Mouse (Mus musculus): Measurements from ENCODE around the gene Jarid2.
A peak's percentile ranks its signal among the peaks of the same experiment; 100 is the strongest.

Jarid2 gene

DNA sequence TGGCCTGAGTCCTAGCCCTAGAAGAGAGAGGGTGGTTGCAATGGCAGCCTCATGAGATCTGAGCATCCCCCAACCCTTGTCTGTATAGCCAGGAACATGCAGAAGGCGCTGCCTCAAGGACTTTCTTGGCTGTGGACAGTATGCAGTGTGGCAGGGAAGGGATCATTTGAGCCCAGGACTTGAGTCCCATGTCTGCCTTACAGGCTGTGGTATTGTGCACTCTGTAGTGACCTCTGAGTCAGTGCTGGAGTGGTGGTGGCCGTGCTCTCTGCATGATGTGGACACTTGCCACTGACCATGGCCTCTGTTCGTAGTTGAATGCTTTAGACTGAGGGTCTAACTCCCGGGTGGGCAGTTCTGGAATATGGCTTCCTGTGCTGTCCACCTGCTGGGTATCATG is 187.9 kb downstream of the Jarid2 start:
- DNase-seq (ENCODE audit: inconsistent ontology term) = no peak

DNA sequence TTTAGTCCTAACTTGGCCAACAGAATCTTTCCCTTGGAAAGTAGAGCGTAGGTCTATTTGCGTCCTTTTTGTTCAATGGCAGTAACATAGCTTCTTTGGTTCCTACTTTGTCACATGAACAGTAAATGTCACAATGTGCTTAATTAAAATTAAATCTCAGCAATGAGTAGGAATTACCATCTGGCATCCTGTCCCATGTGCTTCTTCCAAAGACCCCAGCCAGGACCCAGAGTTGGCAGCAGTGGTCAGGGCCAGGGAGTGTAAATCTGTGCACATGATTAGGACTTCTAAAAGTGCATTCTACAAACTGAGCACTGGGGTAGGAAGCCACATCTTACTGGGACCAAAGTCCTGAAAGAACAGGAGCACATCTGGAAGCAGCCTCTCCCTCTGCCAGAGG is 189.0 kb downstream of the Jarid2 start:
- no peak for DNase-seq (ENCODE audit: inconsistent ontology term)

DNA sequence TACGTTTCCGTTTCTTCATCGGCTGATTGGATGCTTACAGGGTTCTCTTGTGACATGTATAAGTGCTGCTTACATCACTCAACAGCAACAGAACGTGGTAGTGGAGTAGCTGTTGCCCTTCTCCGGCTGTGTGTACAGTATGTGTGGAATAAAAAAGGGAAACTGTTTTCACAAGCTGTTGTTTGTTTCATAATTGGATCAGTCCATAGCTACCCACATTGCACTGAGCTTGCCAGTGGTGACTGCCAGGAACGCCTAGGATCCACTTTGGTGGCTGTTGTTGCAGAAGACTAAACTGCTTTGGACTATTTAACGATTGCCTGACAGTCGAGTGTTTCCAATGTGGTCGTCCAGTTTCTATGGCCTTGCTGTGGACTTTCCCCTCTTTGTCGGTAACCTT is 191.8 kb downstream of the Jarid2 start:
- DNase-seq (ENCODE audit: inconsistent ontology term) = no peak

DNA sequence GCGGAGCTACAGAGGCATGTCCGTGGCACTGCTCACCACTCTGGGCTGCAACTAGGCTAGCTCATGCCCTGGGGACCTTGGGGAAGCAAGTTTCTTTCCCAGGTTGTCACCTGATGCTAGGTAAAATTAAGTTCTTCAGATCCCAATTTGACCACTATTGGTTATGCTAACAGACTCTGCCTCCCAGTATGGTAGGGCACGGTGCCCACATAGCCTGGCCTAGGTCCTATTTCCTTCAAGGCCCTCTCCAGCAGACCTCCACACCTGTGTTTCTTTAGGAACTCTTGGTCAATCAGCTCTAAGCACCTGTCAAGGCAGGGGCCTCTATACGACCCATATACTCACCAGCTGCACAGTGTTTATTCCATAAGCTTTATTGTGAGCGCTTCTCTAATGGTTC is 192.4 kb downstream of the Jarid2 start:
- DNase-seq (ENCODE audit: inconsistent ontology term) = no peak

DNA sequence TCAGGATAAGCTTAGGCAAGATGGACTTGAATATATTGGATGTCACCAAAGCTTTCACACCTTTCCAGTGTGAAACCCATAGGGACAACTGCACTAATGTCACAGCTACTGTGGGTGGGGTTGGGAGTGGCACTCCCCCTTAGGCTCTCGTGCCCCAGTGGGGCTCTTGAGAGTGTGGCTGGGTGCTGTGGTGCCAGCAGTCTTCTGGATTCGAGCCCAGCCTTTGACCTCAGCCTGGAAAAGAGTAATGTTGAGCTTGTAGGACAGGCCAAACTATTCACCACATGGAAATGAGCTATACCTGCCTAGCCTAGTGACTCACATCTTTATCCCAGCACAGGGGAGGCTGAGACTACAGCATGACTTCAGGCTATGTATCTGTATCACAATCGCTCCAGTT is 194.8 kb downstream of the Jarid2 start:
- no peak for DNase-seq (ENCODE audit: inconsistent ontology term)

DNA sequence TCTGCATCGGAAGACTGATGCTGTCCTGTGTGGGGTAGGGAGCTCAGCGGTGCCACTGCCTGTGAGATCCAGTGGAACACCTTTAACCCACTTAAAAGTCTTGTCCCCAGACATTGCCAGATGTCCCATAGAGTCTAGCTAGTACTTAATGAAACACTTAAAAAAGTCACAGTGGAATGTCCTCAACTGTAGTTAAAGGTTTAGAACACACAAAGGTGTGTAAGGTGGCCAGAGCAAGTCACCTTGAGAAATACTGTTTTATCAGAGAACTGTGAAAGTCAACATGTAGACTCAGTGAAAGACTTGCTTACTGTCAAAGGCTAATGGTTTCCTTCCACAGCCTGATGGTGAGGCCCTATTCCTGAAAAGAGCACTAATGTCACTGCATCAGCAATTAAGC is 195.9 kb downstream of the Jarid2 start:
- DNase-seq (ENCODE audit: inconsistent ontology term) = no peak

DNA sequence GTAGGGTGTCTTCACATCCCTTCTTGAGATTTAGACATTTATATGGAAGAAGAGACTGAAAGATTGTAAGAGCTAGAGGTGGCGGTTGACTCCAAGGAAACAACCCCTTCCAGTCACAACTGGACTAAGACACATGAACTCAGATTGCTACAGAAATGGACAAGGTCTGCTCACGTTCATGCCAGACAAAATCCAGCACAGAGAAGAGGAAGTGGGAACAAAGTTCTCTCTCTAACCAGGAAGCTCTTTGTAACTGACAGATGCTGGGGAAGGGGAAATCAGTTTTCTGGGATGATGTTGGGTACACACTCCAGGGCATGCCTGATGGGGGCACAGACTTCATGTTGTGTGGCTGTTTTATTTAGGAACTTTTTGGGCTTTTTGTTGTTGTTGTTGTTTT is 197.0 kb downstream of the Jarid2 start:
- DNase-seq (ENCODE audit: inconsistent ontology term) = no peak

DNA sequence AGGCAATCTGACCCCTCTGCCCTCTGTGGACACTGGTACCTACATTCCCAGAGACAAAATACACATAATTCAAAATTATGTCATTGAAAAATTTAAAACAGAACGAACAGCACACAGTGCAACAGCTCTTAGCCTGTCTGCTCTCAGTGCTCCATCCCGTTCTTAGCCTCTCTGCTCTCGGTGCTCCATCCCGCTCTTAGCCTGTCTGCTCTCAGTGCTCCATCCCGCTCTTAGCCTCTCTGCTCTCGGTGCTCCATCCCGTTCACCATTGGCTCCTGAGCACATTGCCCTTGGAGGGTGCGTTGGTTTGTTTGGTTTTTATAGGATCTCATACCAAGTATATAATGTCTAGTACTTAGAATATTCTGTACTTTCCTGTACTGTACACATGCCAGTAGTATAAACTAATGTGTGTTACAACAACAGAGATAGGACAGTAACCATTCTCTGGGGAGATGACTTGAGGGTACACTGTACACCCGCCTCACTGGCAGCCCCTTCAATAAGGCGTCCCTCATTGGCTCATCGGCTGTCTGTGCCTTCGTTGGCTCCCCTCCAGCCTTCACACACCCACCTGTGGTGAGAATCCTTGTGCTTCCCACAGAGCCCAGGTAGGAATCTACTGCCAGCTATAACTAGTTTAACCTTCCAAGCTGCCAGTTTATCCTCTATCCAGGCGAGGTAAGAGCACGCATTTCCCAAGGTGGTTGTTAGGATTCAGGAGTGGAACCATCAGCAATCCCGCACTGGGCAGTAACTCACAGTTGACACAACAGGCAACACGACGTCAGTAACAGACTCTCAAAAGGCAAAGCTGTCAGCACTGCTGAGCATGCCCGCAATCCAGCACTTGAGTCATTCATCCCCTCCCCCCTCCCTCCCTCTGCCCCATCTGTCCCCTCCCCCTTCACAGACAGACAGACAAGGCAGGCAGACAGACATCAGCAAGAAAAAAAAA is 203.3 kb downstream of the Jarid2 start:
- no peak for DNase-seq (ENCODE audit: inconsistent ontology term)

DNA sequence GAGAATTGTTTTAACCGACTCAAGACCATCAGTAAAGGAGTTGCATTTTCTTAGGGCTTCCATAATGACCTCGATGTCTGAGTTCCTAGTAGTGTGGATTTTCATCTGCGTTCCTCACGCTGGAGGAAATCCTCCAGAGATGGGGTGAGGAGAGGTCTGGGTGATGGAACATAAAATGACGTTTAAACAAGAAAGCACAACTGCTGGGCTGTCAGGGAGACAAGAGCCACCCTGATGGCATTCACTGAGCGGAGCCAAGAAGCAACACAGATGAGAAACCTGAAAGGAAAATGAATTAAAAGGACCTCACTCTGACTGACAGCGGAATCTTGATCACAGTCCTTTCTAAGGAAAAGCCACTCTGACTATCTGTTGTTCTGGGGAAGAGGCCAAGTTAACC is 204.3 kb downstream of the Jarid2 start:
- no peak for DNase-seq (ENCODE audit: inconsistent ontology term)

DNA sequence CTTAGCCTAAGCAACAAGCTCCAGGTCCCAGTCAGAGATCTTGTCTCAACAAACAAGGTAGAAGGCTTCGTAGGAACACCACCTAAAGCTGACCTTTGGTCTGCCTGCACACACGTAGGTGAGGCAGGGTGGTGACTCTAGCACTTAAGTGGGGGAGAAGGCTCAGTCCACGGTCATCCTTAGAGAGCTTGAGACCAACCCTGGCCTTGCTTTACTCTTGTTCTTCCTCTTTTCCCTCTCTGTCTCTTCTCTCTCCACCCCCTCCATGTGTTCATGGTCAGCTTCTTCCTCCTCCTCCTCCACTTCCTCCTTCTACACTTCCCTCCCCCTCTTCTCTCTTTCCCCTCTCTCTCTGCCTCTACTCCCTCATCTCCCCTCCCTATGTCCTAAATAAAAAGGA is 208.4 kb downstream of the Jarid2 start:
- no peak for DNase-seq (ENCODE audit: inconsistent ontology term)

DNA sequence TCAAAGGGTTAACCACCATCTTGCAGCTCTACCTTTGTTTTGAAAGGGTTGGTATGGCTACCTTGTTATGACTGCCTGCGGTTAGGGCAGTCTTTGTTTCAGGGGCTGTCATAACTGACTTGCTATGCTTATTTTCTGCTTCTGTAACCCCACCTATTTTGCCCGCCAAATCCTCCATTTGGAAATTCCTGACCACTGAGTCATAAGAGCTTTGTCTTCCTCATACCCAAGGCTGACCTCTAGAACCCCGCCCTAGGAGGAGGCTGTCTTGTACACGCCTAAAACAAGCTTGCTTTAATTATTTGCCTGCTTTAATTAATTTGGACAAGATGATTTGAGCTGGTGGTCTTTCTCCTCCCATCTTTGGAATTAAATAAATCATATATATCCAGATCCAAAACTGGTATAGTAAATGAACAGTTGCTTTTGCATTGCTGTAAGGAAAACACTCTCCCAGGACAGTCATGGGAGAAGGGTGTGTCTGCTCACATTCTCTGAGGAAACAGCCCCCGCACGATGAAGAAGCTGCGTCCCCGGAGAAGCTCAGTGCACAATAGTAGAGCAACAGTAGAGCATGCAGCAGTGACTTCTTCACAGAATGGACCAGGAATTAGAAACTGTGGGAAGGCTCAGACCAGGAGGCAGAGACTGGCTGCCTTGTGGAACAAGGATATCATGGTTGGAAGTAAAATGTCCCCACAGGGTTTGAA is 210.2 kb downstream of the Jarid2 start:
- DNase-seq (ENCODE audit: inconsistent ontology term) = peak; percentile 81

DNA sequence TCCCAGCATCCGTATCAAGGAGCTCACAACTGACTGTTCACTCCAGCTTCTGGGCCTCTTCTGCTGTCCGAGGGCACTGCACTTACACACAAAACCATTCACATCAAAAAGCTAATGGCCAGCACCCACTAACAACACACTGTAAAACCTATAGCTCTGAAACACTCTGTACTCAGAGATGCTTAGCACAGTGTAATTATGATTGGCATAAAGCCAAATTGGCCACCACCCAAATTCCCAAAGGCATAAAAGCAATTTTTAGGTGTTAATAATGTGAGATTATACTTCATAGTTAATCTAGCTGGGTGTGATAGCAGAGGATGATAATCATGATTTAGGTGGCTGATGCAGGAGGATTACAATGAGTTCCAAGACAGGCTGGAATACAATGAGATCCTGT is 214.3 kb downstream of the Jarid2 start:
- no peak for DNase-seq (ENCODE audit: inconsistent ontology term)

DNA sequence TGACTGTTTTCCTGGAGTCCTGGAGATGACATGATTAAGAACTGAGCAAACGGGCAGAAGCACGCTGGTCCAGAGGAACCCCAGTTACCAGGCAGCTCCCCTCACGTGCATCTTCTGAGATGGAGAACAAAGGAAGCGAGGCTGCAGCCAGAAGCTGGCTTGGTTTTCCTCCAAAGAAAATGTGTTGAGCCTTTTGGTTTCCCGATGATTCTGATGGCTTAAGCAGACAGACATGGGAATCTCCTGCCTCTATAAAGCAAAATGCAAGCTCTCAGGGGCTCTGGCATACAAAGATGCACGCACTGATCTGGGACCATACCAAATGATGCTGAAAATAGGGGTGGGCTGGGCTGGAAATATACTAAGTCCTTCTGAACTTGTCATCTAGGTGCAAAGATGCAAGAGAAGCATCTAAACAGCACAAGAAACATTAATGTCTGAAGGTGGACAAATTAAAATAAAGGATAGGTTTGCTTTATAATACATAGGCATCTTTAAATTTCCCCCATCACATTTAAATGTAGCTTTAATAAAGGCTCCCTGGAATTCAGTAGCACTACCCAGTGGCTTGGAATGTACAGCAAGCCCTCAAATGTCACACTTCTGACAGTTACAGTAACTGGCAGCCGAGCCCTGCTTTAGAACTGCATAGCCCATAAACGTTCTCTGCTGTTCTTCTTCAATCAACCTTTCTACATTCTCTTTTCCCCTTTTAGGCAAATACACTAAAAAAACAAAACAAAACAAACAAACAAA is 217.8 kb downstream of the Jarid2 start:
- DNase-seq (ENCODE audit: inconsistent ontology term) = peak; percentile 32

DNA sequence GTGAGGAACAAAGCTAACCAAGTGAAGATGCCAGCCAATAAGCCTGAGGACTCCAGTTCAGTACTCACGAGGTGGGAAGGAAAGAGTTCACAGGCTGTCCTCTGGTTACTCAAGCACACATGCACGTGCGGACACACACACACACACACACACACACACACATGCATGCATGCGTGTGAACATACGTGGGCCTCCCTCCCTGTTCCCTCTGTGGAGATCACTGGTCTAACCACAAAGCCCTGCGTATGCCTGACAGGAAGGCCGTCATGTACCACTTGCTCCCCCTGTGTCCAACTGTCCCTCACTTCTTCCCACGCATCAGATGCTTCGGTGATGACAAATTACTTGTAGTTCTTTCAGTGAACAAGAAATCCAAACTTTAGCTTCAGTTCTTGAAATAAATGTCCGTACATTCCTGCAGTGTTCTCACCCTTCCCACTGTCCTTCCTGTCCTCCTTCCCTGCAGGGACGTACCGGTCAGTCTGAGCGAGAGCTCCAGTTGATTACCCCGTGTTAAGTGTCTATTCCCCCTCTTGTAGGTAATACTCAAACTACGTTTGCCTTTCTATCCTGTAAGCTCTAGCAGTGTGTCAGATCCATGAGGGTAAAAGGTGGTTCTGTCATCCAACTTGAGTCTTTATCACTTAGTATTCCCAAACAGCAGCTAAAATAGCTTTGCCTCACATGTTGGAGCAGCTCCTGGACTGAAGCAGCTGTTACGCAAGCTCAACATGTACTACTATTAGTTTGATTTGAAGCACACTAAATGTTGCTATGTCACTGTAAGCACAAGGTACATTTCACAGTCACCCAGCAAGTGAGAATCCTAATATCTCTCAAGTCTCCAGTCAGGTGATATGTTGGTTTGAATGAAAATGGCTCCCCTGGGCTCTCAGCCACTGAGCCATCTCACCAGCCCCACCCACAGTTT is 219.3 kb downstream of the Jarid2 start:
- no peak for DNase-seq (ENCODE audit: inconsistent ontology term)

DNA sequence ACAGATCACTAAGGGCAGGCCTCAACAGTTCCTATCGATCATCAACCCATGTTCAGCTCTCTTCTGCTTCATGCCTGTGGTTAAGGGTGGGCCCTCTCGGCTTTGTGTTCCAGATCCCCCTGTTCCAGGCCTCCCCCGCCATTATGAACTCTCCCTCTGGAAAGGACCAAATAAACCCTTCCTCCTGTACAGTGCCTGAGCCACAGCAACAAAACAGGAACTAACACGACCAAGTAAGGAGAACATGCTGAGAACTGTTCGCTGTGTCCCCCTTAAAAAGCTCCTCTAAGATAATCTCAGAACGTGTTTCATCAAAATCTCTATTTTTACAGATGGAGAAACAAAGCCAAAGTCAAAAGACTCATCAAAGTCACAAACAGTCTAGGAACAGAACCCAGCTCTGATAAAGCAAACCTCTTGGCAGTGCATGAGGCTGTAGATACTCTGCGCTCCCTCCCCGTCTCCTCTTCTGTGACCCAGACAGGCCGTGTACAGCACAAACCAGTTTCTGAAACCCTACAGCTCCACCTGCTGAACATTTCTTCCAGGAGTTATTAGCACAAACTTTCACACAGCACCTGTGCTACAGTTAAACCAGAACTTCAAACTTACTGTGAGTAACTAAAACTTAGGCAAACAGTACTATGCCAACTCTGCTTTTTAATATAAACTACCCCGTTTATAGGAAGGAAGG is 223.3 kb downstream of the Jarid2 start:
- no peak for DNase-seq (ENCODE audit: inconsistent ontology term)

DNA sequence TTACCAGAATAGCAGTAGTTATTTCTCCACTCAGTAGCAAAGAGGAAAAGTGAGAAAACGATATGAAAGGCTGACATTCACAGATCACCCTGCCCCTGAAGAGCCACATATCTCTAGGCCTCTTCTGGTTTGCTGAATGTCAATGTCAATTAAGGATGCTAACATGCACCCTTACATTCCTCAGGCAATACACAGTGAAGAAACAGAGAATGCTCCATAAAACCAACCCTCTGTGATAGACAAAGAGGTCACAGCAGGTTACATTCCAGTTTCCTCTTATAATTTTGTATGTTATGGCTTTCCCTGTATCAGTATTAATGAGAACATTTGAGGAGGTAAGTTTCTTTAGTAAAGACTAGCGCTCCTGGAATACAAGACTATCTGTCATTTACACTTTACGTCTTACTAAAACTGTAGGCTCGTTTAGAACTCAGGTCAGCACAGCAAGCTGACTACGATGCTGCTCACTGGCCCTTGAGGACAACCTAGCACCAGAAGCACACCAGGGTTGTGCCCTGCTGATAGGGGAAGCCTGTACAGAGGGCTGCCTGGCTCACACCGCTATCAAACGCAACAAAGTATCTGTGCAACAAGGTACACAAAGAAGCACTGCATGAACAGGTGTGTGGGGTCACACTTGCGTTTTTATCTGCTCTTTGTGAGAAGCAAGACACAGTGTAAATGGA is 224.4 kb downstream of the Jarid2 start:
- DNase-seq (ENCODE audit: inconsistent ontology term) = peak; percentile 69

DNA sequence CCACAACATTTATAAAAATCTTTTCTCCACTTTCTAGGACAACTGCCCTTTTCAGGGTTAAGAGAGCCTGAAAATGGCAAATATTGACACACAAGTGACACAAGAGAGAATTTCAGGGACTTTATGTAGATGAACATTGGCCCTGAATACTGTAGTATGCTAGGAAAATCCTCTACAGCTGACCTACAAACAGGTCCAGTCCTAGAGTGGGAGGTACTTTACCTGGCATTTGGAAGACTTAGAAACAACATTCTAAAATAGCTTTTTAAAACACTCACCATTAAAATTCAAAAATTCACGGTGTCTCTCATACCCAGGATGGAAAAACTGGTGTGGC is 224.9 kb downstream of the Jarid2 start:
- DNase-seq (ENCODE audit: inconsistent ontology term) = no peak

DNA sequence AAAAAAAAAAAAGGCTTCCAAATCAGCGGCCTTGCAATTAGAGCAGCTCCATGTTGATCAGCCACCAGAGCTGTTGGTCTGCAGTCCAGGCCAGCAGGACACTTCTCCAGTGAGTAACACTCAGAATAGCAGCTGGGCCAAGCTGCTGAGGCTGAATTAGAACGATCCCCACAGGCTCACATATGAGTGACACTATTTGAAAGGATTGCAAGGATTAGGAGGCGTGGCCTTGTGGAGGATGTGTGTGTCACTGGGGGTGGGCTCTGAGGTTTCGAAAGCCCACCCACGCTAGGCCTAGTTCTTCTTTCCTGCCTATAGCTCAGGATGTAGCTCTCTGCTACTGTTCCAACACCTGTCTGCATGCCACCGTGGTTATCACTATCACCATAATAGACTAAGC is 226.5 kb downstream of the Jarid2 start:
- no peak for DNase-seq (ENCODE audit: inconsistent ontology term)

DNA sequence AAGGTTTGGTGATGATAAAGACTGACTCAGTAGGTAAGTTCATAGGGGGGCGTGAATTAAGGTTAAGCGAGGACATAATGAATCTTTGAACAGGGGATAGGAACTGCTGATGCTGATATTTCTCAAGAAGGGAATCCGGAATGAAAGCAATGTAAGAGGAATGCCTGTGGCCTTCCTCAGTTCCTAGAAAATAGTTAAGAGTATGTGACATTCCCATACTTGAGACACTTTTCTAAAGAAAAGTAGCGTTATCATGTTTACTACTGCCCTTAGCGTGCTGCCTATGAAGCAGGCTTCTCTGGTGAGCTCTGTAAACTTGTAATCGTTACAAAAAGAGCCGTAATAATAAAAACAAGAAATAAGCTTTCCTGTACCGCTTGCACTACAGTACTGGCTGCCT is 227.8 kb downstream of the Jarid2 start:
- no peak for DNase-seq (ENCODE audit: inconsistent ontology term)

Data from Muller cell, postnatal 12 days (primary cell).